Mouse (Mus musculus): ENCODE measurements around the gene Mthfd1l.

Mthfd1l gene

GRCm38 (mm10) chr10:3972981-3973588, at the start of gene Mthfd1l:
Gene Mthfd1l, plus strand, starts transcription at chr10:3973118.
- peak; percentile 82 for DNase-seq (ENCODE audit: low spot score)

DNA sequence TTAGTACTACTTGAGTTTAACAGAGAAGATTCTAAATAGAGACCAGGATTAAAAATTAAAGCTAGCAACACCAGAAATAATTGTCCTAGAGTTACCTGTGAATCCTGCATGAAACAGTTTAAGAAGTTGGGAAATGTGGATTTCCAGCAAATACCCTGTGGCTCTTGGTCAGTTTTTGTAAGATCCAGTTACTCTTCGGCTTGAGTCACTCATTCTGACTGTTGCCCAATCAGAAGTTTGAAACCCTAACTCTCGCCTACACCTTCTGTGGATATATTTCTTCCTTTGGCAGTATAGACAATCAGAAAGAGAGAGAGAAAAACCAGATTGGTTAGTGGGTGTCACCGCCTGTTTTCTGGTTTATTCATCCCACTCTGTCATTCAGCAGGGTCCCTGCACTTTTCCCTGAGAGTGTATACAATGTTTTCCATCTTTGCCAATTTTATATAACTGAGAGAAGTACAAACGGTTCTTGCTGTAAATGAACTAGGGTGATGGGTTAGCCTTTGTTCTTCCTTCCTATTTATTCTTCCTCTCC, 44.8 kb upstream of the Mthfd1l start:
- no peak for DNase-seq (ENCODE audit: low spot score)

GRCm38 (mm10) chr10:3931831-3932230, 41.1 kb upstream of the Mthfd1l start:
- no peak for DNase-seq (ENCODE audit: low spot score)

DNA sequence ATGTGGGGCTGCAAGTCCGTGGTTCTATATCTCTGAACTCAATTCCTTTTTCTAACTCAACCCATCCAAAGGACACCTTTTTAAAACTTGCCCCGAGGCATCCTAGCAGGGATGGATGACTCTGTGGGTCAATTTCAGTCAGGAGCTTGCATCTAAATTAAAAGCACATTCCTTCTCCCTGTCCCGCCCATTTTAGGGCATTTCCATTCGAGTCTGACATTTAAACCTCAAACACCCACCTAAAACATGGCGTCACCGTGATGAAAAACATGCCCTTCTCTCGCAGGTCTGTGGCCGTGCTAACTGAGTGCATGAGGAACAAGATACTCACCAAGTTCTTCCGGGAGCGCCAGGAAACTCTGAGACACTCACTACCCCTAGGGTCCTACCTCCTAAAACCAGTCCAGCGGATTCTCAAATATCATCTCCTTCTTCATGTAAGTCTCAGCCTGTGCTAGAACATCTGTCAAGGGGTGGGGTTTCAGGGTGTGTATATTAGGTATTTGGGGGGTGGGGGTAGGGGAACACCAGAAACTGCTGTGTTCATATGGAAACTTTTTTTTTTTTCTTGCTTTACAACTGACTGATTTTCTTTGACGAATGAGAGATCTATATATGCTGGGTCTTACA, 39.5 kb upstream of the Mthfd1l start:
- no peak for DNase-seq (ENCODE audit: low spot score)

DNA sequence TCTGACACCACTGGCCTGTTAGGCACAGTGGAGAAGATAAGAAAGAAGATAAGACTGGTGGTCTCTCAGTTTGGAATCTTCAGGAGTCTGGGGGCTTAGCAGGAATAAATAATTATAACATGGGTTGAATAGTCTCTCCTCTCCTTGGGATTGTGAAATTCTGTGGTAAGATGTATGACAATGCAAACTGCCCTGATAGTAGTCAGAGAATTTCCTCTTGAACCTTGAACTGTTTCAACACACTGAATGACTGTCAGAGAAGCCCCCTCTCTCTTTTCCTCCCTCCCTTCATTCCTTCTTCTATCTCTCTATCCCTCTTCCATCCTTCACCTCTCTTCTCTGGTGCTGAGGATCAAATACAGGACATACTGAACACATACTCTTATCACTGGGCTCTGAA, 36.1 kb upstream of the Mthfd1l start:
- DNase-seq (ENCODE audit: low spot score) = no peak

DNA sequence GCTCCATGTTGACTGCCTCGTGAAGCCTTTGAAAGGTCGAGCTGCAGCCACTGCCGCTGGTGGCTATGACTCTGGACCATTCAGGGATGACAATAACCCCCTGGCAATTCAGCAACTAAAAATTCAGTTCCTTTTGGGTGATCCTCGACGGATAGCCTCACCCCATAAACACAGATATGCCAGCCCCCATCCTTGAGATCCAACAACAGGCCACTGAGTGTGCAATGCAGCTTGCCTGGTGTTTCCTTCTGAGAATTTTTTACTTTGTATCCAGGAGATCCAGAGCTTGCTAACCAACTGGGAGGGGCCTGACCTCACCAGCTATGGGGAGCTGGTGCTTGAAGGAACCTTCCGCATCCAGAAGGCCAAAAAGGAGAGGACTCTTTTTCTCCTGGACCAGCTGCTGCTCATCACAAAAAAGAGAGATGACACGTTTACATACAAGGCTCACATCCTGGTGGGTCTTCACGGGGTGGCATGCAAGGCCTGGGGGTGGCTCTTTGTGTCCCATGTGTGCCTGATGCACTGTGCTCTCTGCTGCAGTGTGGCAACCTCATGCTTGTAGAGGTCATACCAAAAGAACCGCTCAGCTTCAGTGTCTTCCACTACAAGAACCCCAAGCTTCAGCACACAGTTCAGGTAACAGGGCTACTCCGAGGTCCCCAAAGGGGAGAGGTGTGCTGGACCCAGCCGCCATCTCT, 32.9 kb upstream of the Mthfd1l start:
- DNase-seq (ENCODE audit: low spot score) = no peak

GRCm38 (mm10) chr10:3940596-3940975, 32.3 kb upstream of the Mthfd1l start:
- no peak for DNase-seq (ENCODE audit: low spot score)

GRCm38 (mm10) chr10:3941054-3941757, 31.7 kb upstream of the Mthfd1l start:
- DNase-seq (ENCODE audit: low spot score) = no peak

GRCm38 (mm10) chr10:3942289-3942688, 30.6 kb upstream of the Mthfd1l start:
- DNase-seq (ENCODE audit: low spot score) = no peak

GRCm38 (mm10) chr10:3943492-3944395, 29.2 kb upstream of the Mthfd1l start:
- DNase-seq (ENCODE audit: low spot score) = no peak

DNA sequence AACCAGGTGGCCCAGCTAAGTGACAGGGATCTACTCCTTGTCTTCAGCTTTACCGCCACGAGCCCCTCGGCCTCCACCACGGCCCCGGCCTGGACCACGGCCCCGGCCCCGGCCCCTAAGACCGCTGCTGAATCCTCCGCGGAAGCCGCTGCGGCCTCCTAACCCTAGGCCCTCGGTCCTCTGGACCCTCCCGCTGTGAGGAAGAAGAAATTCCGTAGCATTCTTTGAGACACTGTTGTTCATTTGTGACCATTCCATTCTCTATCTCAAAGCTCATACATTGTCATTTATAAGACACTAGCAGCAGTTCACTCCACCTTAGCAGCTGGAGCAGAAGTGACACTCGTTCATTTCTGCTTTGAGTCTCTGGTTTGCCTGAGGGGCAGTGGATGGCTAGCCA, 26.0 kb upstream of the Mthfd1l start:
- no peak for DNase-seq (ENCODE audit: low spot score)

DNA sequence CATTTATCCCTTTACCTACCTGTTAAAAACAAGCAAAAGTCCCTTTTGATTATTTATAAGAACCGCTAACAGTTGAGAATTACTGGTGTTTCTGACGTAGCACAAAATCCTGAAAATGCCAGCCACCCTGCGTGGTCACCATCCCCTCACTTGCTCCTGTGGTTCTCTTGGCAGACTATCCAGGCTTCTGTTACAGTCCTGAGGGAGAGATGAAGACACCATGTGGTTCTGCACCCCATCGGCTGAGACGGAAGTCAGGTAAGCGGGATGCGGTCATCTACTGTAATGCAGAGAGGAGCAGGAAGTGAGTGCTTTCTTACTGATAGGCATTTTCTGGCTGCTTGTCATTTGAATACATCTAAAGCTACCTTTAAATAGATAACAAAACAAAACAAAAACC, 25.6 kb upstream of the Mthfd1l start:
- no peak for DNase-seq (ENCODE audit: low spot score)

DNA sequence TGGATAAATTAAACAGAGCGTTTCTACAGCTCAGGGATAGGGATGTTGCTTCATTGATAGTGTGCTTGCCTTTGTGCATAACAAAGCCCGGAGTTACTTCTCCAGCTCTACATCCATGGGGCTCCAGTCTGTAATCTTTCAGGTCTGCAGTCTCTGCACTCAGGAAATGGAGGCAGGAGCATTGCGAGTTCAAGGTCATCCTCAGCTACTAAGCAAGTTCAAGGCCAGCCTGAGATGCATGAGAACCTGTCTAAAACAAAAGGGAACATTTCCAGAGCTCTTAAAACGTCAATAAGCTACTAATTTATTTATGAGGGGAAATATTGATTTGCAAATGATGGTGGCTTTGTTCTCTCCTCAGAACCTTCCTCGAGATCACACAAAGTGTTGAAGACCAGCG, 23.6 kb upstream of the Mthfd1l start:
- DNase-seq (ENCODE audit: low spot score) = no peak

DNA sequence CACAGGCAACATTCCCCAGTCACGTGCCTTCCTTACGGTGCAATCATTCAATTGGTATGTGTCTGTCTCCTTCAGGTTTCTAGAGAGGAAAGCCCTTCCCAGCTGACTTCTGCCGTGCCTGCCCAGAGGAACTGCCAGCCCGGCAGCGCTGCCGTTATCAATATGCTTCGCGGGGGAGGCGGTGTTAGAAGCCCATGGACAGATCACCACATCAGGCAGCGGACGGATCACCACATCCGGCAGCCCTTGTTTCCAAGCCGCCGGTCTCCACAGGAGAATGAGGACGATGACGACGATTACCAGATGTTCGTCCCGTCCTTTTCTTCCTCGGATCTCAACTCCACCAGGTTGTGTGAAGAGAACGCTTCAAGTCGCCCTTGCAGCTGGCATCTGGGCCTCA, 16.4 kb upstream of the Mthfd1l start:
- DNase-seq (ENCODE audit: low spot score) = no peak

- DNase-seq (ENCODE audit: low spot score) = no peak
Measured at GRCm38 (mm10) chr10:3958591-3958990, 14.3 kb upstream of the Mthfd1l start.

- DNase-seq (ENCODE audit: low spot score) = no peak
Measured at GRCm38 (mm10) chr10:3969026-3969425, 3.9 kb upstream of the Mthfd1l start.

DNA sequence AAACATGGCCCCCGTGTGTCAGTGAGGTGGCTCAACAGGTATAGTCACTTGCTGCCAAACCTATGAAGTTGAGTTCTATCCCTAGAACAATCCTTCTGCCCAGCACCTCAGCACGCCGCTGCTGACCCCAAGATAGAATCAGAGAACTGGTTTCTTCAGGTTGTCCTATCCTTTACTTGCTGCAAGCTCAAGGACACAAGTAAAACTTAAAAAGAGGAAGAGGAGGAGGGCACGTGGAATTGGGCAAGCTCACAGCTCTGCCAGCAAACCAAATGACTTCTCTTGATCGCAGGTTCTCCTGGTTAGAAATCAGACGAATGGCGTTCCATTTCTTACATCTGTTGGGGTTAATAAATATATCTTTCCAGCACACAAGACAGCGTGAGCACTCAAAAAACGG, 681 bp upstream of the Mthfd1l start:
- no peak for DNase-seq (ENCODE audit: low spot score)

DNA sequence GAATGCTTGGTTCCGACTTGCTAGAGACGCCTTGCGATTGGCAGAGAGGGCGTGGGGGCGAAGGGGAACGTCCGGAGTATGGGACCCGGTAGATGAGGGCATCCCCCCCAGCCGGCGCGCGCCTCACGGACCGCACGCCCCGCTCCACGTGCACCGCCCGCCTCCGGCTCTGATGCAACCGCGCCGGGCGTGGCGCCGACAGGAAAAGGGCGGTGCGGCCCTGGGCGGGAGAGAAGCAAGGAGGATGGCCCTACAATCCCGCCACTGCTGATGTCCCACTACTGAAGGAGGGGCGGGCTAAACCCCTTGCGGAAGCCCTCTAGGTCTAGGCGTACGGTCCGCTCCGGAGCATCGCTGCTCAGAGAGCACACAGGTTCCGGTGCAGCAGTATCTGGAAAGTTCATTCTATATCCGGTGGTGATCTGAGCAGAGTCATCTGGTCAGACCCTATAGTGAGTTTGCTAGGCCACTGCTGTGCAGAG, 712 bp downstream of the Mthfd1l start:
- peak; percentile 83 for DNase-seq (ENCODE audit: low spot score)

- DNase-seq (ENCODE audit: low spot score) = no peak
Measured at GRCm38 (mm10) chr10:3974380-3974779, 1.5 kb downstream of the Mthfd1l start.

- no peak for DNase-seq (ENCODE audit: low spot score)
Measured at GRCm38 (mm10) chr10:3975898-3976622, 3.1 kb downstream of the Mthfd1l start.

- no peak for DNase-seq (ENCODE audit: low spot score)
Measured at GRCm38 (mm10) chr10:3976623-3977010, 3.7 kb downstream of the Mthfd1l start.
